Comparison of ENCODE assay signal across 18 mouse cellular contexts in the genomic region with DNA sequence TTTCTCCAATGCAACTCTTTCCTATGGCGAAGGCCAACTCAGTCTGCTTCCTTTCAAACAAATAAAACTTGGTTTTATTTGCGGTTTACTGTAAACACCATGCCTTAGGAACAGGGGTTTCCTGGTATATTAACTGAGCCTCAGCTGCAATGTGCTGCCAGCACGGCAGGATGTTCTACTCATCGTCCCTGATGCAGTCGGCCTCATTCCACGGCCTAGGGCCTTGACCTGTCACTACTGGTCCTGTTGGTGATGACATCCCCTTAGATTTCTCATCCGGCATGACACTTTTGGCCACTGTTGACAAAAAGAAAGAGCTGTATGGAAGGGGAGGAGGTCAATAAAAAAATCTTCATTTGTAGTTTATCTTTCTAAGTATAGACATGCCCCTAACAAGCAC.
"Had no signal": no experiment of that assay in that cellular context is flagged by ENCODE, and none has a peak within 500 bp of the region (broad histone marks: within the 10 kb centered on the region; RNA-seq: fewer than 3 reads in every experiment).

No protein-coding gene starts in this region.

- H3K4me3 ChIP-seq: kidney, embryonic 15.5 days; left cerebral cortex, adult 2 months; liver, embryonic 13.5 days; midbrain, embryonic 12.5 days; myocyte; neural tube, embryonic 13.5 days had no signal

- H3K27ac ChIP-seq: kidney, embryonic 15.5 days; left cerebral cortex, adult 2 months; liver, embryonic 13.5 days; macrophage; midbrain, embryonic 12.5 days; neural tube, embryonic 13.5 days had no signal

- H3K9me3 ChIP-seq: kidney, embryonic 15.5 days; liver, embryonic 13.5 days; midbrain, embryonic 12.5 days; neural tube, embryonic 13.5 days had no signal

- H3K27me3 ChIP-seq: kidney, embryonic 15.5 days; liver, embryonic 13.5 days; midbrain, embryonic 12.5 days; neural tube, embryonic 13.5 days had no signal

- H3K4me2 ChIP-seq: kidney, embryonic 15.5 days; liver, embryonic 13.5 days; lung, embryonic 14.5 days; midbrain, embryonic 12.5 days; neural tube, embryonic 13.5 days had no signal

- DNase-seq: kidney, adult 11 months; kidney, adult 8-10 months; kidney, postnatal 10 days; kidney, postnatal 36 days; layer of hippocampus, postnatal 36 days; left cerebral cortex, postnatal 4 days; liver, embryonic 13.5 days; lung, embryonic 14.5 days; thymus, adult 18-20 months; thymus, postnatal 4 days had no signal

- H3K9ac ChIP-seq: kidney, embryonic 15.5 days; liver, embryonic 13.5 days; lung, embryonic 14.5 days; midbrain, embryonic 12.5 days; neural tube, embryonic 13.5 days had no signal

- ATAC-seq: lung, postnatal 0 days; midbrain, embryonic 16.5 days had no signal

- H3K4me1 ChIP-seq: midbrain, embryonic 12.5 days; neural tube, embryonic 13.5 days had no signal
